Mouse (Mus musculus) embryonic fibroblast, embryonic 13.5 days (primary cell): Measurements from ENCODE around the gene Adra1b.

ENCODE experiments used
- CTCF ChIP-seq: IDR thresholded peaks from 2 replicates; pipeline ENCODE4 v1.5.1; 2011; ENCODE audit warnings: mild to moderate bottlenecking, control low read depth, low read length, moderate library complexity, borderline replicate concordance; ENCODE audit not compliant: insufficient read depth
- POLR2A ChIP-seq: IDR thresholded peaks from 2 replicates; pipeline ENCODE4 v1.6.1; 2011; ENCODE audit warnings: low read depth, mild to moderate bottlenecking, control low read depth, low read length, moderate library complexity

- TF ChIP-seq POLR2A = no peak
- no peak for TF ChIP-seq CTCF
Measured at GRCm38 (mm10) chr11:43892546-43892945, 8.5 kb downstream of the Adra1b start.
